In genomic region chr17:72868181-72868580, GRCm38 (mm10) we compare ENCODE assay signal across 17 mouse cellular contexts.
"Had no signal": no experiment of that assay in that cellular context is flagged by ENCODE, and none has a peak within 500 bp of the region (broad histone marks: within the 10 kb centered on the region; RNA-seq: fewer than 3 reads in every experiment).

No protein-coding gene starts in this region.

- ATAC-seq: lung, postnatal 0 days; midbrain, embryonic 13.5 days; midbrain, embryonic 15.5 days had no signal

- H3K36me3 ChIP-seq: lung, embryonic 15.5 days; midbrain, embryonic 13.5 days; midbrain, embryonic 15.5 days; neural tube, embryonic 12.5 days; stomach, embryonic 15.5 days had no signal

- H3K9ac ChIP-seq: lung, embryonic 15.5 days; midbrain, embryonic 13.5 days; midbrain, embryonic 15.5 days; neural tube, embryonic 12.5 days; stomach, embryonic 15.5 days had no signal

- DNase-seq: lung, adult 2 months; lung, postnatal 14 days; lung, postnatal 36 days; right cerebral cortex, postnatal 14 days; thymus, adult 2 months; thymus, postnatal 25 days; thymus, postnatal 4 days had no signal

- H3K27me3 ChIP-seq: lung, embryonic 15.5 days; midbrain, embryonic 13.5 days; midbrain, embryonic 15.5 days; neural tube, embryonic 12.5 days; stomach, embryonic 15.5 days had no signal

- H3K4me1 ChIP-seq: lung, embryonic 15.5 days; midbrain, embryonic 13.5 days; midbrain, embryonic 15.5 days; neural tube, embryonic 12.5 days; stomach, embryonic 15.5 days had no signal

- H3K9me3 ChIP-seq: lung, embryonic 15.5 days; midbrain, embryonic 13.5 days; midbrain, embryonic 15.5 days; neural tube, embryonic 12.5 days; stomach, embryonic 15.5 days had no signal

- H3K4me2 ChIP-seq: lung, embryonic 15.5 days; midbrain, embryonic 11.5 days; midbrain, embryonic 13.5 days; midbrain, embryonic 15.5 days; neural tube, embryonic 12.5 days; stomach, embryonic 15.5 days had no signal

- H3K4me3 ChIP-seq: lung, embryonic 15.5 days; megakaryocyte, embryonic 14.5 days; midbrain, embryonic 13.5 days; midbrain, embryonic 15.5 days; neural tube, embryonic 12.5 days; stomach, embryonic 15.5 days had no signal

- H3K27ac ChIP-seq: lung, embryonic 15.5 days; macrophage; midbrain, embryonic 13.5 days; midbrain, embryonic 15.5 days; neural tube, embryonic 12.5 days; stomach, embryonic 15.5 days; stomach, postnatal 0 days had no signal
